Mouse (Mus musculus) brain, adult 2 months (tissue): ENCODE data around the gene Cdh22.

Experiments
- DNase-seq: peaks from one replicate; pipeline ENCODE4 v3.0.0; 2011; ENCODE audit warnings: low read depth, low spot score

Gene Cdh22

DNA sequence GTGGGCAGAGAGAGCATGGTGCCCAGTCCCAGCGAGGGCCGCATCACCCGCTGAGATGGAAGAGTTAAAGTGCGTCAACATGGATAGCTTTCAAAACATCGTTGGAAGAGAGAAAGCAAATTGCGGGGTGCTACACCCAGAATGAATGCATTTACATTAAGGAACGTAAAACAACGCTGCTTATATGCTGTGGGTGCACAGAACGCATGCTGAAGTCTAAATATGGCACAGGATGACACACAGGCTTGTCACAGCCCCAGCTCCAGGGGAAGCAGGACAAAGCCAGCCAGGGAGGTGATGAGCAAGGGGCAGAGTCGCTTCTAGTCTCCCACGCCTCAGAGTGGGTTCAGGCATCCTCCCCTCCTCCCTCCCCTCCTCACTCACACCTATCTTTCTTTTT lies 27.0 kb downstream of the Cdh22 start:
- DNase-seq, result peak; percentile 91

DNA sequence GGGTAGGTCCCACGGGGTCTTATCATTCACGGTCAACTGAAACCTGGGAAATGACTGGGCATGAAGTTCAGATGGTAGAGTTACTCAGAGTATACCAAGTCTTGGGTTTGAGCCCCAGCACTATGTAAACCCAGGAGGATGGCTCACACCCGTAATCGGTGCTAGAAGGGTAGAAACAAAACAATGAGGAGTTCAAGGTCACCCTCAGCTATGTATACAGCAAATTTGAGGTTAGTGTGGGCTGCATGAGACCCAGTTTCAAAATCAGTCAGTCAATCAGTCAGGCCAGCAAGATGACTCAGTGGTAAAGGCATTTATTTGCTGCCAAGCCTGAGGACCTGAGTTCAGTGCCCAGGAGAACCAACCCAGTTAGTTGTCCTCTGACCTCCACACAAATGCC lies 27.6 kb downstream of the Cdh22 start:
- DNase-seq, result no peak

GRCm38 (mm10) chr2:165205486-165205885 lies 29.2 kb downstream of the Cdh22 start:
- no peak for DNase-seq

DNA sequence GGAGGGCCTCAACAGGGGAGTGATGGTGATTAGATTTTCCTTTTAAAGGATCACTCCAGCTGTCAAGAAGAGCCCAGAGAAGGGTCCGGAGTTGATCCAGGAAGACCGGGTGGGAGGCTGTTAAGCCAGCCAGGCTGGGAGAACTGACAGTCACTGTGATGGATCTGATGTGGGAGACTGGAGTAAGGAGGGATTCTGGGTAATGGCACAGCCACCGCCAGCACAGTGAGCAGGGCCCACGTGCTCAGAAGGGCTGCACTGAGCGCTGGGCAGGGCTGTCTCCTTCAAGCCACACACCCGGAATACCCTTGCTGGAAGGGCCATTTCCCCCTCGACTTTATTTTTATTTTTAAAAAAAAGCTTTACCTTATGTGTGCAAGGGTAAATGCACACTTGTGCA lies 29.7 kb downstream of the Cdh22 start:
- peak; percentile 68 for DNase-seq

DNA sequence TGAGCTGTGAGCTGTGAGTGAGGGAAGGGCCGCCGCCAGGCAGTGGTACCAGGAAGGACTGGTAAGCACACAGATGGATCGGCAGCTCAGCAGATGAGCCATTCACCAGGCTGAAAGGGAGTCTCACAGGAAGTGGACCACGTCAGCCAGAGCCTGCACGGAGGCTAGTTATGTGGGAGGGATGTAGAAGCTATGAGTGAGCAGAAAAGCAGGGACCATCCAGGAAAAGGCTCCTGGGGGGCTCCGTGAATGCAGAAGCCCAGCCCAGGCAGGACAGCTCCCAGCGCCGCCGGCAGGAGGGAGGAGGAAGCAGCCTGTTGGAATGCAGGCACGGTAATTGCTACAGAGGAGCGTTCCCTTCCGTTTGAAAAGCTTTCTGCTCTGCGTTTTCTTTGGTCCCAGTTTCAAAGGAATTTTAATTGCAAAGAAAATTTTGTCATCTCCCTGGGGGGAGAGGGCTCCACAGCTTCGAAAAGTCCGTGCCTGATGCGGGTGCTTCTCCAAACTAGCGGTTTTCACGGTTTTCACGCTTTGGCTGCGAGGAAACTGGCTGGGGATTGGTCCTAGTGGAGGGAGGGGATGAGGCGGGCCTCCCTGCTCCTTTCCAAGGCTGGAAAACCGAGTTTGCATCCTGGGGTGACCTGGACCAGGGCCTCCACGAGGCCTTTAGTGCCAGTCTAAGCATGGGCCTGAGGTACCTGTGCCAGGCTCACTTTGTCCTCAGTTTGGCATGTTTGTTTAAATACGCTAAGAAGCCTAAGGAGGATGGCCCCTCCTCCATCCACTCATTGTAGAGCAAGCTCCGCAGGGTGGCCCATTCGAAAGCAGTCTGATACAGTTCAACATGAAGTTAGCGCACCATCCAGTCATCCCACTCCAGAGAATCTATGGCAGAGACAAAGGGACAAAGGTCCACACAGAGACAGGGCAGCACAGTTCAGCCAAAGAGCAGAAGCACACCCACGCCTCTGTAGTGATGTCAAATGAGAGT lies 32.6 kb downstream of the Cdh22 start:
- DNase-seq, result peak; percentile 89

DNA sequence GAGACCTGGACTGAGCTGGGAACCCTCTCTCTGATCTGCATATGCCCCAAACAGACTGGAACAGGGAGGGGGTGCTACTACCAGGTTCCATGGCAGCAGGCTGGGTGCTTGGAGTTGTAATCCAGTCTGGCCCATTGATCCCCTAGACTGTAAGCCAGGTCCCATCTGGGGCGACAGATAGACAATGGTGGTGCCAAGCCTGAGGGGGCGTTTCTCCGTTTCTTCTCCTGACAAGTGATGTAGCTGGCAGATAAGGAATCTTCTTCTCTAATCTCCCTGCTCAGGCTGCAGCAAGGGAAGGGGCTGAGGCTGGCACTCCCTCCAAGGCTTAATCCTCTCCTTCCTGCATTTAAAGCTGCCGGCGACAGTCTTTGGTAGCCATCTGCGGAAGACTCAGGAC lies 37.1 kb downstream of the Cdh22 start:
- DNase-seq, result no peak

DNA sequence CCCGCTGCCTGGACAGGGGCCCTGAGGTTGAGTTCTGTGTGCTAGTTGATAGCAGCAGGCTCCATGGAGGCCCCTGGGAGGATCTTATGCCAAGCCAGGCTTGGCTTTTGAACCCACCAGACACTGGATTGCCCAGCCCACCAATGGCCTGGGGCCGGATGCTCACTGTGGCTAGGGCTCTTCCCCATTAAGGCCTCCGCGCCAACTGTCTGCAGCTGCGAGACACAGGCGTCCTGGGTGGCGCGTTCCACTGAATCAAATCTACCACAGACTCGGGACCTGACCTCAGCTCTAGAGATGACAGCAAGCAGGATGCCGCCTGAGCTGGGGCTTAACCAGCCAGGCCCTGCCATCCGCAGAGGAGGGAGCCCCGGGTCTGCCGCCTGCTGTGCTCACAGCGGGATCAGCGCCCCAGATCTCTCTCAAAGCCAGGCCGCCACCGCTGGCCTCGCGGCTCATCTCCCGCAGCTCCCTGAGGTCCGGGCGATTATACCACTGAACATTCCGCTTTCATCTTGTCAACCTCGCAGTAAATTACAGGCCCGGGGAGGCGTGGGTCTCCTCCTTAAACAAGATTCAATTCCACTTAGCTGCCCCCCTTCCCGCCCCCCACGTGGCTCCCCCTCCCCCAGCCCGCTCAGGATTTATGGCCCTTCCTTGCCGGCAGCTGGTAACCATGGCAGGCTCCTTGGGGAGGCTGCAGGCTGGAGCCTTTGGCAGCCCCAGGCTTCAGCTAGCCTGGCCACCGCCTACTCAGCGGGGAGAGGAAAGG lies 39.1 kb downstream of the Cdh22 start:
- DNase-seq, result peak; percentile 30

DNA sequence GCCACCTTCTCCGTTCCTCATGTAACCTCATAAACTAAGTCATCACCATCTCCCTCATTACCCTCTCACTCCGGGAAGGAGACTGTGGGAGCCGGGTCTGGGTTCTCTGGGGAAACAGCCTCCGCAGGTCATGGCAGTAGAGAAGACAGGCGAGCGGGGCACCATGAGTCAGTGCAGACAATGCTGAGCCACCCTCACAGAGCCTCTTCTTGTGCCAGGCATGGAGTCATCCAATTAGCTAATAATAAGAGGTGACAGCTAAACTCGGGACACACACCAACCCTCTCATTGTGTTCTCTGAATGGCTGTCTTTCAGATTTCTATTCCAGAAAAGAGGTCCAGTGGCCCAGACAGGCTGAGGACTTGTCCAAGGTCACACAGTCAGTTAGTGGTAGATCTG lies 43.2 kb downstream of the Cdh22 start:
- peak; percentile 51 for DNase-seq

DNA sequence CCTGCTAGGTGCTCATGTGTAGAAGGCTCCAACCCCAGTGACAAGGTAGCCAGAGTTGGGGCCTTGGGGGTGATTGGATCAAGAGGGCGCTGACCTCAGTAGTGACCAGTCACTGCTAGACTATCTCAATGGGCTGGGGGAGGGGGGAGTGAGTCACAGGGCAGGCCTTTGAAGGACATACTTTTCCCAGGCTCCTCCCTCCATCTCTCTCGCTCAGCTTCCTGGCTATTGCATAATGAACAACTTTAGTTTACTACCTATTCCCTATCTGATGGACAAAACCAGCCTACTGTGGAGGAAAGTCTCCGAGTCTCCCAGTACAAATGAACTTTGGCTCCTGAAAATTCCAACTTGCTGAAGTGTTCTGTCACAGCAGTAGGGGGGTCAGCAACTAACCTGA lies 45.1 kb downstream of the Cdh22 start:
- DNase-seq, result no peak

DNA sequence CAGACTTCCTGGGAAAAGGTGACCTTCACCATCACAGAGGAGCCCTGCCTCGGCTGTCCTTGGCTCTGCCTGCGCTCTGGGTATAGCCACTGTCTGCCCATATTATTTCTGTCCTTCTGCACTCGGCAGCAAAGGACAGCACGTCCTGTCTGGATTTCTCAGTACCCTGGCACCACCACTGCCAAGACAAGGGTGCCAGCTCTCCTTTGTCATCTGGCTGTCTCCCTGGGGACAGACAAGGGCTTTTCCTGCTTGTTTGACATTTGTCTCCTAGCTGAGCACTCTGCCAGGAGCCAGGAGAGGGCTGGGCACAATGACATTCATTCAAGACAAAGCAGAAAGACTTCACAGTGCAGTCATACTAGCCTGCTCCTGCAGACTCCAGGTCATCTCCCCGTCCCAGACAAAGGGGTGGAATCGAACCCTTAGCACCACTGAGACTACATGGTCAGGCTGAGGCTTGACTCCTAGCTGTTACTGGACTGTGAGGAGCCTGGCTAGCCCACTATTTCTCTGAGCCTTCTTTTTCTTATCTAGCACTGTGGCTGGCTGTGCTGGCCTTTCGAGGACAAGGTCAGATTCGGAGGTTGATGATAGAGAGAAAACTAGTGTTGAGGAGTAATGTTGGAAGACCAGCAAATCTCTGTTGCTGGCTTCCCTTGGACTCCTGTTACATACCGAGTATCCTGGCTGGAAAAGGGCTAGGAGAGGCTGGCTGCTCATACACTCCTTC lies 46.8 kb downstream of the Cdh22 start:
- DNase-seq, result peak; percentile 37

DNA sequence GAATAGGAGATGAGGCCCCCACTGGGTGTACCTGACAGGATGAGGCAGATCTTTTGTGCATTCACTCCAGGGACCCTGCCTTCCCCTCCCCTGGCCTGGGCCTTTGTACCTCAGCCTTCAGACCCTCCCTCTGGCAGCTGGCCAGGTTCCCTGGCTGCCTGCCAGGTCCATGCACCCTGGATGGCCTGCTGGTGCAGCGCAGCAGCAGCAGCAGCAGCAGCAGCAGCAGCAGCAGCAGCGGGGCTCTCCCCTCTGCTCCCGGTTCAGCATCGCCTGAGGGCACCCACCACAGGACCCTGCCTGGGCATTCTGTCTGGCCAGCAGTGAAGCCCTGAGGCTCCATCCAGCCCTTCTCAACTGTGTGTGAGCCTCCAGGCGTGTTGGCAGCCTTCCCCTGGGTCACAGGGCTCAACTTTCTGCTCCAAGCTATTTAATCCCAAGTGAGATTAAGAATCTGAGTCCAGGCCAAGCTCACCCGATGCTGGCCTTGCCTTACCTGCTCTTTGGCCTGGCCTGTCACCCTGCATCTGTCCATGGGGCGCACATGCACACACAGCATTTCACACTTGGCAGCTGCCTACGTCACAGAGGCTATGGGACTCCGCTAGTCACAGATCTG lies 50.5 kb downstream of the Cdh22 start:
- DNase-seq, result no peak

- peak; percentile 33 for DNase-seq
Observed at GRCm38 (mm10) chr2:165182085-165182976, 52.3 kb downstream of the Cdh22 start.

DNA sequence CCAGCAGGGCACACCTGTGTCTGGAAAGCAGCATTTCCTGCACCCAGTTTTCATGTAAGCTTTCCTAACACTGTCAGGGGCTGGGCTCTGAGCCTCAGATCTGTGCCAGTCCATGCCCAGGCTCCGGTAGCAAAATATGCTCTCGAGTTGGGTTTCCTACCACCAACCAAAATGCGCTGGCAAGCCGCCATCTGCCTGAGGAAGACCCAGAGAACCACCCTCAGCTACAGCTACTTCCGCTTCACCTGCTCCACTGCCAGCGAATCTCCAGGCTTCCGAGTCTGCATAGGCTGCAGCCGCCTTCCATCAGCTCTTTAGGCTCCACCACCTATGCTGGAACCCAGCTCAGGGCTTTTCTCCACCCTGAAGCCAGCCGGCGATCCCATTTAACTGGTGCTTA lies 55.4 kb downstream of the Cdh22 start:
- peak; percentile 57 for DNase-seq

DNA sequence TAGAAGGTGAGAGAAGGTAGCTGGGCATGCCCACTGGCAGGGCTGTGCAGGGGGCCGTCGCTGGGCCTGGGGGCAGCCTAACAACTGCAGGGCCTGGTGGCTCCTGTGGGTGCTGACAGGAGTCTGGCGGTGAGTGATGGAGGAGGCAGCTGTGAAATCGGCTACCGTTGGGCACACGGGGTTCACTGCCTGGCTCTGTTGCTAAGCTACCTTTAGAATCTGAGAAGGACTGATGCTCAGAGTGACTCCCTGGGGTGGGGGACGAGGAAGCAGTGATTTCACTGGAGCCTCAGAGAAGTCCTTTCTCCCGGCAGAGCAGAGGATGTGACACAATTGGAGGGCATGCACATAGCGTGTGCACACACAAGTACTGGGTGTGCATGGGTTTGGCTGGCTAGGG lies 57.7 kb downstream of the Cdh22 start:
- DNase-seq, result peak; percentile 31

GRCm38 (mm10) chr2:165166664-165167435 lies 67.8 kb downstream of the Cdh22 start:
- DNase-seq, result peak; percentile 84

DNA sequence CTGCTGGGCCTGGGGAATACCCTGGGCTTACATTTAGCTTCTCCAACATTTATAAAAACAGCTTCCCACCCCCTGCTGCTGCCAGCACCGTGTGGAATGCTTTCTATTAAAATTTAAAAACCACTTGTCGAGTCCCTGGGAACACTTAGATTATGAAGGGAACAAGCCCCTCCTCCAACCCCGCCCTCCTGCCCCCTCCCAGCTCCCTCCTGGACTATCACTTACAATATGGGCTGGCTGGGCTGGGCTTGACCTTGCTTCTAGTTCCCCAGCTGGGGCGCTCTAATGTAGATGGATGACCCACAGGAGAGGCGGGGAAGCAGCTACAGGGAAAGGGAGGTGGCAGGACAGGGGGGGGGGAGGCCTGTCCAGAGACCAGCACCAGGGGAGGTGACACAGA lies 72.4 kb downstream of the Cdh22 start:
- DNase-seq, result no peak

- no peak for DNase-seq
Observed at GRCm38 (mm10) chr2:165160466-165160865, 74.2 kb downstream of the Cdh22 start.

DNA sequence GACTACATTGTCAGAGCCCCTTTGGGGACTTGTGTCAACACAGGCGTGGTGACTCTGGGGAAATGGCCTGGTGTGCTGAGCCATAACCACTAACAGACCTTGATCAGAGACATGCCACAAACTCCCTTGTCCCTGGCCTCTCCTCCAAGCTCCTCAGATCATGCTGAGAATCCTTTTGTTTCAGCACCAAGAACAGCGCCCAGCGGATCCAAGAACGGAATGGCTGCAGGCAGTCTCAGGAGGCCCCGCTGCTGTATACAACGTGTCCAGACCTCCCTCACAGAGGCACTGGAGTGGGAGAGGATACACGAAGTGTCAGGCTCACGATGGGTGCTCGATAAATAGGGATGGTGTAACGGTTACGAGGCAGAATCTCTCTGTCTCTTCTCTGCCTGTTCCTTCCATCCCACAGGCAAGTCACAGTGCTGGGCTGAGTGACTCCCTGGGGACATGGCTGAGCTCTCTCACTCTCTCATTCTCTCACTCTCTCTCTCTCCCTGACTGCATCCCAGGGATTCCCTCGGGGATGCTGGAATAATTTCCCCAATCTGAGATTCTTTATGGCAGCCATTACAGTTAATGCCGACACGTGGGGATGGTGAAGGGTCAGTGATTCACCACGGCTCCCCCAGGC lies 75.5 kb downstream of the Cdh22 start:
- DNase-seq, result no peak

DNA sequence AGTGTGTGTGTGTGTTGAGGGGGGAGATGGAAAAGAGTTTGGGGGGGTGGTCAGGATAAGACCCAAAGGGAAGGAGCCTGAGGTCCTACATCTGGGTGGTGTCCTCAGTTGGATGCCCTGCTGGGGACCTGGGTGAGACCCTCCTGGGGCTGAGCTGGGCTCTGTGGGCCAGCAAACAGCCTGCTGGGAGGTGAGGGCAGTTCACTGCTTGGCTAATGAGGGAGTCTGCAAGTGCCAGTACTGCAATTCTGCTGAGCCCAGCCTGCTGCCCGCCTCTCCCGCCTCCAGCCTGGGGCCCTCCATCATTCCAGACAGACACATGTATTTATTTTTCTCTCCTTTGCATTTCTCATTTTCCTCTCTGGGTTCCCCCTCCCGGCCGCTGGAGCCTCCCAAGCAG lies 76.3 kb downstream of the Cdh22 start:
- no peak for DNase-seq
